8 mouse cellular contexts compared by ENCODE assay signal in the genomic region with DNA sequence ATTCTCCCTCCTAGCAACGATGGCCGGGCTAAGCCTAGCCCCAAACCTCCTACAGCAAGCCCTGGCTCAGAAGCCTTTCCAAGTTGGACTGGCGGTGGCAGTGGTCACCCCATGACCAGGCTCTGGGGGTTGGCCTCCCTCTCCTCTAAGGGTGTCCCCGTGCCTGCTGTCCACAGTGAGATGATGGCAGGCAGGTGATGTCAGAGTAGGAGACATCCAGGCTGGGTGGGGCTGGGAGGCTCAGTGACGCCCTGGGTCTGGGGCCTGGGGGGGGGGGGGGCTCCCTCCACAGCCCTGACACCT. TPM values are rescaled to one million over a fixed set of nuclear protein-coding genes. Genes with fewer than 3 reads are reported as not detected.
A peak's percentile ranks its signal among the peaks of the same experiment; 100 is the strongest.
DNase-seq lines count a peak whose midpoint lies in the region; ATAC-seq and TF ChIP-seq lines count a peak whose summit lies in the region.

No protein-coding gene starts in this region.

- 9% methylated on average over 5 of the region's 5 CpGs for WGBS in lung, embryonic 14.5 days
- 12% methylated on average over 5 of the region's 5 CpGs for WGBS in forebrain, embryonic 12.5 days
- 10% methylated on average over 5 of the region's 5 CpGs for WGBS in limb, embryonic 12.5 days
- WGBS in neural tube, embryonic 15.5 days: 16% methylated on average over 5 of the region's 5 CpGs

- H3K9ac ChIP-seq in lung, embryonic 14.5 days: peak overlapping the region; percentile 71
- H3K9ac ChIP-seq in forebrain, embryonic 12.5 days: peak overlapping the region; percentile 88
- H3K9ac ChIP-seq in limb, embryonic 12.5 days (replicated peaks): peak overlapping the region; percentile 91
- peak overlapping the region; percentile 88 for H3K9ac ChIP-seq in neural tube, embryonic 15.5 days (replicated peaks)

- H3K27me3 ChIP-seq in lung, embryonic 14.5 days (ENCODE audit: insufficient read depth, low read length): peaks cover 15% of the 10 kb centered on the region; the same call in 1 of the 2 replicates
- peaks cover 37% of the 10 kb centered on the region for H3K27me3 ChIP-seq in forebrain, embryonic 12.5 days
- H3K27me3 ChIP-seq in limb, embryonic 12.5 days: peaks cover 34% of the 10 kb centered on the region
- peaks cover 9% of the 10 kb centered on the region for H3K27me3 ChIP-seq in neural tube, embryonic 15.5 days (replicated peaks)

- H3K4me2 ChIP-seq in lung, embryonic 14.5 days: peak overlapping the region; percentile 98
- H3K4me2 ChIP-seq in forebrain, embryonic 12.5 days: peak overlapping the region; percentile 99
- H3K4me2 ChIP-seq in limb, embryonic 12.5 days: peak overlapping the region; percentile 94
- peak overlapping the region; percentile 89 for H3K4me2 ChIP-seq in neural tube, embryonic 15.5 days

- DNase-seq in lung, embryonic 14.5 days: no peak
- DNase-seq in lung, postnatal 25 days (ENCODE audit: low spot score): no peak
- DNase-seq in right cerebral cortex, adult 2 months (ENCODE audit: low spot score in 2 of 2): no peak

- peak; percentile 3; the same call in 1 of the 2 replicates for ATAC-seq in lung, embryonic 14.5 days (ENCODE audit: insufficient read depth)
- no peak for ATAC-seq in forebrain, embryonic 12.5 days (ENCODE audit: low FRiP score)
- ATAC-seq in limb, embryonic 12.5 days (ENCODE audit: insufficient number of reproducible peaks, insufficient read depth, low FRiP score, low TSS enrichment, low read depth): peak; percentile 40
- peak; percentile 13 for ATAC-seq in neural tube, embryonic 15.5 days (ENCODE audit: low FRiP score)
- ATAC-seq in CD4-positive, CD25-positive, alpha-beta regulatory T cell, adult 4 months: no peak
- ATAC-seq in inflammation-experienced regulatory T-cells, adult 6 months: no peak

- no peaks in the 10 kb centered on the region for H3K4me1 ChIP-seq in lung, embryonic 14.5 days (ENCODE audit: insufficient read depth)
- peaks cover 28% of the 10 kb centered on the region for H3K4me1 ChIP-seq in forebrain, embryonic 12.5 days
- H3K4me1 ChIP-seq in limb, embryonic 12.5 days (replicated peaks): peaks cover 40% of the 10 kb centered on the region
- H3K4me1 ChIP-seq in neural tube, embryonic 15.5 days: peaks cover 54% of the 10 kb centered on the region

- 0 out of 2 replicates have a peak, but pooled peaks have one; percentile 2 for TF ChIP-seq CTCF in lung, embryonic 14.5 days (IDR thresholded peaks at IDR 0.05; ENCODE audit: low read depth)

- H3K9me3 ChIP-seq in lung, embryonic 14.5 days (ENCODE audit: low read depth, low read length): no peaks in the 10 kb centered on the region
- H3K9me3 ChIP-seq in forebrain, embryonic 12.5 days: no peaks in the 10 kb centered on the region
- H3K9me3 ChIP-seq in limb, embryonic 12.5 days: no peaks in the 10 kb centered on the region
- H3K9me3 ChIP-seq in neural tube, embryonic 15.5 days (replicated peaks): no peaks in the 10 kb centered on the region

- no peak overlapping the region for H3K27ac ChIP-seq in lung, embryonic 14.5 days (ENCODE audit: low read depth)
- no peak overlapping the region for H3K27ac ChIP-seq in forebrain, embryonic 12.5 days
- H3K27ac ChIP-seq in limb, embryonic 12.5 days: 0 out of 2 replicates have a peak overlapping the region, but pooled peaks have one; percentile 23
- H3K27ac ChIP-seq in neural tube, embryonic 15.5 days (replicated peaks): peak overlapping the region; percentile 75; the same call in 1 of the 2 replicates

- peaks cover 9% of the 10 kb centered on the region; the same call in 1 of the 2 replicates for H3K36me3 ChIP-seq in lung, embryonic 14.5 days (ENCODE audit: insufficient read depth)
- no peaks in the 10 kb centered on the region for H3K36me3 ChIP-seq in forebrain, embryonic 12.5 days (replicated peaks)
- H3K36me3 ChIP-seq in limb, embryonic 12.5 days: peaks cover 23% of the 10 kb centered on the region
- H3K36me3 ChIP-seq in neural tube, embryonic 15.5 days: peaks cover 4% of the 10 kb centered on the region; the same call in 1 of the 2 replicates

- H3K4me3 ChIP-seq in lung, embryonic 14.5 days (ENCODE audit: low read depth, low read length): peak overlapping the region; percentile 75
- peak overlapping the region; percentile 91 for H3K4me3 ChIP-seq in forebrain, embryonic 12.5 days (replicated peaks)
- peak overlapping the region; percentile 94 for H3K4me3 ChIP-seq in limb, embryonic 12.5 days (replicated peaks)
- H3K4me3 ChIP-seq in neural tube, embryonic 15.5 days (replicated peaks): peak overlapping the region; percentile 88

RNA-seq across cellular contexts. Expression of gene Cep170b, which starts 2.7 kb away (rescaled TPM):
- 21.4 and 23.1 TPM in 2 replicates for polyA plus RNA-seq in lung, embryonic 14.5 days (2014; fragmentation: Nextera tagmentation; extraction: Ambion mirVana)
- polyA plus RNA-seq in forebrain, embryonic 12.5 days (2016; fragmentation: Nextera tagmentation; extraction: Ambion mirVana): 14.4 and 16.3 TPM in 2 replicates
- 17.8 and 18.8 TPM in 2 replicates for polyA plus RNA-seq in limb, embryonic 12.5 days (2016; fragmentation: Nextera tagmentation; extraction: Ambion mirVana)
- polyA plus RNA-seq in neural tube, embryonic 15.5 days (2015; fragmentation: Nextera tagmentation; extraction: Ambion mirVana): 34.7 and 43.3 TPM in 2 replicates
- 1 to 10 TPM; 2.4 to 4.9 TPM for polyA plus RNA-seq in CD4-positive, CD25-positive, alpha-beta regulatory T cell, adult 4 months (2017; shearing (Covaris generic))
- polyA plus RNA-seq in inflammation-experienced regulatory T-cells, adult 6 months (2017; shearing (Covaris generic)): 1 to 10 TPM; 2.4 to 5.1 (median 4.1) TPM

RNA-seq across cellular contexts. Expression of gene Pld4, which starts 37.5 kb away (rescaled TPM):
- polyA plus RNA-seq in lung, embryonic 14.5 days (2014; fragmentation: Nextera tagmentation; extraction: Ambion mirVana): 9.3 and 10.9 TPM in 2 replicates
- 3.6 and 3.9 TPM in 2 replicates for polyA plus RNA-seq in forebrain, embryonic 12.5 days (2016; fragmentation: Nextera tagmentation; extraction: Ambion mirVana)
- 3.1 and 4.4 TPM in 2 replicates for polyA plus RNA-seq in limb, embryonic 12.5 days (2016; fragmentation: Nextera tagmentation; extraction: Ambion mirVana)
- 8.4 and 42.0 TPM in 2 replicates for polyA plus RNA-seq in neural tube, embryonic 15.5 days (2015; fragmentation: Nextera tagmentation; extraction: Ambion mirVana)
- polyA plus RNA-seq in CD4-positive, CD25-positive, alpha-beta regulatory T cell, adult 4 months (2017; shearing (Covaris generic)): 1 to 10 TPM; 1.7 to 7.2 TPM
- polyA plus RNA-seq in inflammation-experienced regulatory T-cells, adult 6 months (2017; shearing (Covaris generic)): 1 to 10 TPM in 2 of 3 experiments, not detected in 1; 1.6 to 6.0 TPM

RNA-seq across cellular contexts. Expression of gene Zbtb42, which starts 44.4 kb away (rescaled TPM):
- polyA plus RNA-seq in lung, embryonic 14.5 days (2014; fragmentation: Nextera tagmentation; extraction: Ambion mirVana): 6.7 and 9.0 TPM in 2 replicates
- polyA plus RNA-seq in forebrain, embryonic 12.5 days (2016; fragmentation: Nextera tagmentation; extraction: Ambion mirVana): 4.6 and 5.1 TPM in 2 replicates
- 1.4 and 2.7 TPM in 2 replicates for polyA plus RNA-seq in limb, embryonic 12.5 days (2016; fragmentation: Nextera tagmentation; extraction: Ambion mirVana)
- polyA plus RNA-seq in neural tube, embryonic 15.5 days (2015; fragmentation: Nextera tagmentation; extraction: Ambion mirVana): 1.8 and 2.4 TPM in 2 replicates
- polyA plus RNA-seq in CD4-positive, CD25-positive, alpha-beta regulatory T cell, adult 4 months (2017; shearing (Covaris generic)): 1 to 10 TPM; 2.8 to 2.9 TPM
- 1 to 10 TPM; 3.7 to 4.3 (median 3.8) TPM for polyA plus RNA-seq in inflammation-experienced regulatory T-cells, adult 6 months (2017; shearing (Covaris generic))

RNA-seq across cellular contexts. Expression of gene Akt1, which starts 48.3 kb away (rescaled TPM):
- 140 and 166 TPM in 2 replicates for polyA plus RNA-seq in lung, embryonic 14.5 days (2014; fragmentation: Nextera tagmentation; extraction: Ambion mirVana)
- polyA plus RNA-seq in forebrain, embryonic 12.5 days (2016; fragmentation: Nextera tagmentation; extraction: Ambion mirVana): 47.0 and 71.6 TPM in 2 replicates
- polyA plus RNA-seq in limb, embryonic 12.5 days (2016; fragmentation: Nextera tagmentation; extraction: Ambion mirVana): 67.0 and 156 TPM in 2 replicates
- 70.5 and 120 TPM in 2 replicates for polyA plus RNA-seq in neural tube, embryonic 15.5 days (2015; fragmentation: Nextera tagmentation; extraction: Ambion mirVana)
- polyA plus RNA-seq in CD4-positive, CD25-positive, alpha-beta regulatory T cell, adult 4 months (2017; shearing (Covaris generic)): 10 to 100 TPM; 14.6 to 18.4 TPM
- polyA plus RNA-seq in inflammation-experienced regulatory T-cells, adult 6 months (2017; shearing (Covaris generic)): 10 to 100 TPM; 20.2 to 26.3 (median 21.0) TPM

Comparison
In these comparisons a context has a peak if more than half of its experiments do, and no peak if none do; other contexts are left out.
1. ATAC-seq: peak in lung, embryonic 14.5 days (single experiment), limb, embryonic 12.5 days (single experiment) and neural tube, embryonic 15.5 days (single experiment); none in forebrain, embryonic 12.5 days (single experiment), CD4-positive, CD25-positive, alpha-beta regulatory T cell, adult 4 months (single experiment) and inflammation-experienced regulatory T-cells, adult 6 months (single experiment).
2. H3K27ac ChIP-seq: peak in limb, embryonic 12.5 days (single experiment) and neural tube, embryonic 15.5 days (single experiment); none in lung, embryonic 14.5 days (single experiment) and forebrain, embryonic 12.5 days (single experiment).
3. Peak in every context shown above with its lines, with median percentiles within 50 percentile points of each other: H3K4me2 ChIP-seq, H3K4me3 ChIP-seq and H3K9ac ChIP-seq.